Mouse (Mus musculus): ENCODE measurements at regions not wholly inside any gene's neighbourhood (a gene's known extent, or its start where the extent isn't known, plus 50 kb on each side); places are given as distances from the start of the nearest gene placed in this dataset.

- no peak for DNase-seq
- 86% methylated on average over 1 of the region's 1 CpGs for WGBS
- no peaks in the 10 kb centered on the region for H3K36me3 ChIP-seq (ENCODE audit: insufficient read depth)
- no peak for TF ChIP-seq CTCF (IDR thresholded peaks at IDR 0.05; ENCODE audit: low read depth)
- no peak for ATAC-seq
- H3K4me1 ChIP-seq (ENCODE audit: insufficient read depth) = 0 out of 2 replicates have a peak, but pooled peaks cover 3% of the 10 kb centered on the region
- no peaks in the 10 kb centered on the region for H3K9me3 ChIP-seq (ENCODE audit: low read length)
- H3K27me3 ChIP-seq (ENCODE audit: insufficient read depth, low read length) = no peaks in the 10 kb centered on the region
- no peak overlapping the region for H3K27ac ChIP-seq (ENCODE audit: low read depth, low read length)
- H3K4me2 ChIP-seq (ENCODE audit: low read depth) = no peak overlapping the region
- H3K4me3 ChIP-seq (ENCODE audit: low read depth, low read length) = no peak overlapping the region
- no peak overlapping the region for H3K9ac ChIP-seq
These were observed 201.3 kb downstream of the Tm4sf1 start for GRCm38 (mm10) chr3:57100515-57100914.

- no peaks in the 10 kb centered on the region for H3K36me3 ChIP-seq (ENCODE audit: insufficient read depth)
- DNase-seq (no peak), ATAC-seq (no peak)
- H3K4me3 ChIP-seq (ENCODE audit: low read depth, low read length) = no peak overlapping the region
- no peak overlapping the region for H3K9ac ChIP-seq
- no peak overlapping the region for H3K4me2 ChIP-seq (ENCODE audit: low read depth)
- 75% methylated on average over 3 of the region's 3 CpGs for WGBS
- H3K27ac ChIP-seq (ENCODE audit: low read depth, low read length) = no peak overlapping the region
- H3K4me1 ChIP-seq (ENCODE audit: insufficient read depth) = no peaks in the 10 kb centered on the region
- H3K9me3 ChIP-seq (ENCODE audit: low read length) = no peaks in the 10 kb centered on the region
- TF ChIP-seq CTCF (IDR thresholded peaks at IDR 0.05; ENCODE audit: low read depth) = no peak
- H3K27me3 ChIP-seq (ENCODE audit: insufficient read depth, low read length) = no peaks in the 10 kb centered on the region
These were observed 206.9 kb downstream of the Tm4sf1 start for GRCm38 (mm10) chr3:57094936-57095335.

- Histone ChIP-seq H3K4me1 (ENCODE audit: insufficient read depth) (no peaks in the 10 kb centered on the region), H3K27ac (ENCODE audit: low read depth, low read length) (no peak overlapping the region), H3K9ac (no peak overlapping the region), H3K36me3 (ENCODE audit: insufficient read depth) (no peaks in the 10 kb centered on the region), H3K4me3 (ENCODE audit: low read depth, low read length) (no peak overlapping the region), H3K9me3 (ENCODE audit: low read length) (no peaks in the 10 kb centered on the region), H3K27me3 (ENCODE audit: insufficient read depth, low read length) (no peaks in the 10 kb centered on the region), H3K4me2 (ENCODE audit: low read depth) (no peak overlapping the region)
- DNase-seq (no peak), ATAC-seq (no peak)
- 94% methylated on average over 1 of the region's 1 CpGs for WGBS
- no peak for TF ChIP-seq CTCF (IDR thresholded peaks at IDR 0.05; ENCODE audit: low read depth)
These were observed 208.4 kb downstream of the Tm4sf1 start for GRCm38 (mm10) chr3:57093201-57093940.

GRCm38 (mm10) chr3:57074516-57074915 lies 227.3 kb downstream of the Tm4sf1 start:
- H3K4me3 ChIP-seq (ENCODE audit: low read depth, low read length) = no peak overlapping the region
- no peaks in the 10 kb centered on the region for H3K27me3 ChIP-seq (ENCODE audit: insufficient read depth, low read length)
- no peak for TF ChIP-seq CTCF (IDR thresholded peaks at IDR 0.05; ENCODE audit: low read depth)
- no peaks in the 10 kb centered on the region for H3K9me3 ChIP-seq (ENCODE audit: low read length)
- WGBS = 92% methylated on average over 1 of the region's 1 CpGs
- no peak for DNase-seq
- H3K36me3 ChIP-seq (ENCODE audit: insufficient read depth) = no peaks in the 10 kb centered on the region
- H3K27ac ChIP-seq (ENCODE audit: low read depth, low read length) = no peak overlapping the region
- H3K9ac ChIP-seq = no peak overlapping the region
- no peak overlapping the region for H3K4me2 ChIP-seq (ENCODE audit: low read depth)
- ATAC-seq = no peak
- H3K4me1 ChIP-seq (ENCODE audit: insufficient read depth) = no peaks in the 10 kb centered on the region

GRCm38 (mm10) chr3:57073962-57074506 lies 227.8 kb downstream of the Tm4sf1 start:
- no peaks in the 10 kb centered on the region for H3K4me1 ChIP-seq (ENCODE audit: insufficient read depth)
- H3K9ac ChIP-seq = no peak overlapping the region
- H3K4me3 ChIP-seq (ENCODE audit: low read depth, low read length) = no peak overlapping the region
- no peak overlapping the region for H3K27ac ChIP-seq (ENCODE audit: low read depth, low read length)
- no peaks in the 10 kb centered on the region for H3K9me3 ChIP-seq (ENCODE audit: low read length)
- H3K27me3 ChIP-seq (ENCODE audit: insufficient read depth, low read length) = no peaks in the 10 kb centered on the region
- no peak overlapping the region for H3K4me2 ChIP-seq (ENCODE audit: low read depth)
- 91% methylated on average over 4 of the region's 4 CpGs for WGBS
- TF ChIP-seq CTCF (IDR thresholded peaks at IDR 0.05; ENCODE audit: low read depth) = no peak
- ATAC-seq (no peak), DNase-seq (no peak)
- no peaks in the 10 kb centered on the region for H3K36me3 ChIP-seq (ENCODE audit: insufficient read depth)

- no peak overlapping the region for H3K4me3 ChIP-seq (ENCODE audit: low read depth, low read length)
- no peaks in the 10 kb centered on the region for H3K4me1 ChIP-seq (ENCODE audit: insufficient read depth)
- TF ChIP-seq CTCF (IDR thresholded peaks at IDR 0.05; ENCODE audit: low read depth) = peak; percentile 32; the same call in 1 of the 2 replicates
- DNase-seq = no peak
- no peak overlapping the region for H3K27ac ChIP-seq (ENCODE audit: low read depth, low read length)
- H3K9me3 ChIP-seq (ENCODE audit: low read length) = no peaks in the 10 kb centered on the region
- H3K36me3 ChIP-seq (ENCODE audit: insufficient read depth) = no peaks in the 10 kb centered on the region
- no peak overlapping the region for H3K4me2 ChIP-seq (ENCODE audit: low read depth)
- H3K9ac ChIP-seq = no peak overlapping the region
- ATAC-seq = no peak
- H3K27me3 ChIP-seq (ENCODE audit: insufficient read depth, low read length) = no peaks in the 10 kb centered on the region
These were observed 268.8 kb downstream of the Tm4sf1 start for GRCm38 (mm10) chr3:57033021-57033420.

GRCm38 (mm10) chr3:57018171-57018570 lies 283.6 kb downstream of the Tm4sf1 start:
- Histone ChIP-seq H3K4me3 (ENCODE audit: low read depth, low read length) (no peak overlapping the region), H3K9ac (no peak overlapping the region), H3K4me1 (ENCODE audit: insufficient read depth) (no peaks in the 10 kb centered on the region), H3K27me3 (ENCODE audit: insufficient read depth, low read length) (no peaks in the 10 kb centered on the region), H3K36me3 (ENCODE audit: insufficient read depth) (no peaks in the 10 kb centered on the region), H3K9me3 (ENCODE audit: low read length) (no peaks in the 10 kb centered on the region), H3K4me2 (ENCODE audit: low read depth) (no peak overlapping the region), H3K27ac (ENCODE audit: low read depth, low read length) (no peak overlapping the region)
- no peak for DNase-seq
- TF ChIP-seq CTCF (IDR thresholded peaks at IDR 0.05; ENCODE audit: low read depth) = no peak
- ATAC-seq = no peak
